ENCODE assay signal across 18 mouse cellular contexts in the genomic region with DNA sequence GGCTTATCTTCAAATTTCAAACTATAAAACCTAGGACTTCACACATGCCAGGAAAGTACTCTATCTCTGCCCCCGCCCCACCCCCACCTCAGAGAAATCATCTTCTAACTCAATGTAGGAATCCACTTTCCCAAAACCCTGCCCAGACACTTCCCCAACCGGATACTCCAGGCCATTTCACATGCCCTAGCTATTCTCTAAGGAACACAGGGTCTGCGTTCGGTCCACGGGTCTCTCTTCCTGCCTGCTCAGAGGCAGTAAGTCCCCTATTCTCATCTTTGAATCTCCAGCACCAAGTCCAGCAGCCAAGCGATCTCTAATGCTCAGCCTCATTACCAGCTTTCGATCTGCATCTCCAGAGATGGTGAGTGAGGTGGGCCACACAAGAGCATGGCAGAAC. TPM values are rescaled to one million over a fixed set of nuclear protein-coding genes. Genes with fewer than 3 reads are reported as not detected.
DNase-seq lines count a peak whose midpoint lies in the region; ATAC-seq and TF ChIP-seq lines count a peak whose summit lies in the region.
"Had no signal": no experiment of that assay in that cellular context is flagged by ENCODE, and none has a peak within 500 bp of the region (broad histone marks: within the 10 kb centered on the region; RNA-seq: fewer than 3 reads in every experiment).

No protein-coding gene starts in this region.

- peaks cover 13% of the 10 kb centered on the region; the same call in 1 of the 2 replicates for H3K4me1 ChIP-seq in forebrain, postnatal 0 days (ENCODE audit: insufficient read depth)
- H3K4me1 ChIP-seq in forebrain, embryonic 14.5 days (ENCODE audit: control insufficient read depth, insufficient read depth, low read length), result 0 out of 2 replicates have a peak, but pooled peaks cover 7% of the 10 kb centered on the region
- peaks cover 57% of the 10 kb centered on the region for H3K4me1 ChIP-seq in heart, embryonic 13.5 days
- peaks cover 3% of the 10 kb centered on the region; the same call in 1 of the 2 replicates for H3K4me1 ChIP-seq in hindbrain, postnatal 0 days (ENCODE audit: insufficient read depth, low read length)
- H3K4me1 ChIP-seq in hindbrain, embryonic 16.5 days (ENCODE audit: control insufficient read depth, insufficient read depth, low read depth, low read length), result peaks cover 10% of the 10 kb centered on the region; the same call in 1 of the 2 replicates
- H3K4me1 ChIP-seq in brown adipose tissue, adult 24 weeks (ENCODE audit: control insufficient read depth, insufficient read depth, insufficient read length, low read length), result peaks cover 53% of the 10 kb centered on the region
- H3K4me1 ChIP-seq: liver, embryonic 12.5 days had no signal

- no peak for ATAC-seq in forebrain, postnatal 0 days
- no peak for ATAC-seq in forebrain, embryonic 14.5 days
- ATAC-seq in heart, embryonic 13.5 days (ENCODE audit: extremely low read depth, insufficient number of reproducible peaks, low FRiP score, low TSS enrichment), result no peak
- no peak for ATAC-seq in hindbrain, postnatal 0 days
- no peak for ATAC-seq in hindbrain, embryonic 16.5 days
- ATAC-seq: midbrain, embryonic 15.5 days had no signal

- H3K36me3 ChIP-seq in forebrain, postnatal 0 days (ENCODE audit: insufficient read depth), result peaks cover 33% of the 10 kb centered on the region
- peaks cover 31% of the 10 kb centered on the region for H3K36me3 ChIP-seq in forebrain, embryonic 14.5 days (ENCODE audit: control insufficient read depth, insufficient read depth, low read length)
- peaks cover 55% of the 10 kb centered on the region for H3K36me3 ChIP-seq in heart, embryonic 13.5 days
- peaks cover 16% of the 10 kb centered on the region; the same call in 1 of the 2 replicates for H3K36me3 ChIP-seq in hindbrain, postnatal 0 days (ENCODE audit: insufficient read depth, low read length)
- peaks cover 16% of the 10 kb centered on the region for H3K36me3 ChIP-seq in hindbrain, embryonic 16.5 days (ENCODE audit: control insufficient read depth, insufficient read depth, low read length)

- H3K9me3 ChIP-seq in forebrain, postnatal 0 days (ENCODE audit: low read length), result no peaks in the 10 kb centered on the region
- H3K9me3 ChIP-seq in forebrain, embryonic 14.5 days (replicated peaks; ENCODE audit: control insufficient read depth, low read length), result no peaks in the 10 kb centered on the region
- no peaks in the 10 kb centered on the region for H3K9me3 ChIP-seq in heart, embryonic 13.5 days
- no peaks in the 10 kb centered on the region for H3K9me3 ChIP-seq in hindbrain, postnatal 0 days (ENCODE audit: low read length)
- no peaks in the 10 kb centered on the region for H3K9me3 ChIP-seq in hindbrain, embryonic 16.5 days (ENCODE audit: control insufficient read depth, low read length)
- H3K9me3 ChIP-seq: embryonic facial prominence, embryonic 10.5 days; embryonic facial prominence, embryonic 15.5 days; forebrain, embryonic 13.5 days; G1E; intestine, embryonic 15.5 days; liver, embryonic 12.5 days; midbrain, embryonic 10.5 days; midbrain, embryonic 15.5 days had no signal

- intact Hi-C loops in heart, postnatal 10 days (cut with DNase I), result loop anchor here (2.0 to 5.0 kb wide), 2 partner anchors 15 to 137 kb away; no protein-coding TSS in a partner anchor

- no peak for DNase-seq in forebrain, postnatal 0 days
- DNase-seq in forebrain, embryonic 14.5 days (ENCODE audit: low spot score), result no peak
- DNase-seq in heart, postnatal 10 days, result no peak
- DNase-seq in hindbrain, postnatal 0 days (ENCODE audit: low spot score), result no peak
- DNase-seq: adrenal gland, adult 8-10 months had no signal

- no peak overlapping the region for H3K9ac ChIP-seq in forebrain, postnatal 0 days
- H3K9ac ChIP-seq in forebrain, embryonic 14.5 days (ENCODE audit: low read length), result no peak overlapping the region
- no peak overlapping the region for H3K9ac ChIP-seq in heart, embryonic 13.5 days
- no peak overlapping the region for H3K9ac ChIP-seq in hindbrain, postnatal 0 days (replicated peaks; ENCODE audit: low read length)
- H3K9ac ChIP-seq in hindbrain, embryonic 16.5 days (ENCODE audit: low read depth, low read length), result no peak overlapping the region
- H3K9ac ChIP-seq: embryonic facial prominence, embryonic 15.5 days; forebrain, embryonic 13.5 days; hindbrain, embryonic 14.5 days; intestine, embryonic 15.5 days; liver, embryonic 12.5 days; liver, postnatal 0 days; midbrain, embryonic 15.5 days had no signal

- no peak for TF ChIP-seq CTCF in forebrain, postnatal 0 days (IDR thresholded peaks at IDR 0.05; ENCODE audit: low read depth)
- TF ChIP-seq CTCF in hindbrain, postnatal 0 days (IDR thresholded peaks at IDR 0.05; ENCODE audit: low read depth), result no peak

- H3K27me3 ChIP-seq in forebrain, postnatal 0 days (ENCODE audit: insufficient read depth, low read length), result no peaks in the 10 kb centered on the region
- no peaks in the 10 kb centered on the region for H3K27me3 ChIP-seq in forebrain, embryonic 14.5 days (replicated peaks; ENCODE audit: control insufficient read depth, insufficient read depth, low read length)
- H3K27me3 ChIP-seq in heart, embryonic 13.5 days (replicated peaks), result no peaks in the 10 kb centered on the region
- no peaks in the 10 kb centered on the region for H3K27me3 ChIP-seq in hindbrain, postnatal 0 days (ENCODE audit: insufficient read depth, low read length)
- no peaks in the 10 kb centered on the region for H3K27me3 ChIP-seq in hindbrain, embryonic 16.5 days (replicated peaks; ENCODE audit: control insufficient read depth, insufficient read depth, low read length)
- H3K27me3 ChIP-seq: embryonic facial prominence, embryonic 15.5 days; forebrain, embryonic 13.5 days; intestine, embryonic 15.5 days; liver, embryonic 12.5 days; midbrain, embryonic 15.5 days had no signal

- peak overlapping the region; percentile 86; the same call in 1 of the 2 replicates for H3K27ac ChIP-seq in forebrain, postnatal 0 days (ENCODE audit: low read depth, low read length)
- no peak overlapping the region for H3K27ac ChIP-seq in forebrain, embryonic 14.5 days (ENCODE audit: low read depth, low read length)
- peak overlapping the region; percentile 96; the same call in 1 of the 2 replicates for H3K27ac ChIP-seq in heart, embryonic 13.5 days (replicated peaks)
- peak overlapping the region; percentile 48; the same call in 1 of the 2 replicates for H3K27ac ChIP-seq in hindbrain, postnatal 0 days
- no peak overlapping the region for H3K27ac ChIP-seq in hindbrain, embryonic 16.5 days (ENCODE audit: low read depth, low read length)
- peak overlapping the region; percentile 83 for H3K27ac ChIP-seq in brown adipose tissue, adult 24 weeks (replicated peaks; ENCODE audit: low read depth, low read length)
- H3K27ac ChIP-seq: embryonic facial prominence, embryonic 10.5 days; embryonic facial prominence, embryonic 15.5 days; forebrain, embryonic 13.5 days; hindbrain, embryonic 14.5 days; intestine, embryonic 15.5 days; liver, embryonic 12.5 days; midbrain, embryonic 10.5 days; midbrain, embryonic 15.5 days had no signal

- WGBS in forebrain, postnatal 0 days, result 93% methylated on average over 7 of the region's 7 CpGs
- 91% methylated on average over 7 of the region's 7 CpGs for WGBS in forebrain, embryonic 14.5 days
- 82% methylated on average over 7 of the region's 7 CpGs for WGBS in heart, embryonic 13.5 days
- 90% methylated on average over 7 of the region's 7 CpGs for WGBS in hindbrain, postnatal 0 days
- WGBS in hindbrain, embryonic 16.5 days, result 90% methylated on average over 7 of the region's 7 CpGs

- no peak overlapping the region for H3K4me3 ChIP-seq in forebrain, postnatal 0 days (ENCODE audit: low read depth, low read length)
- no peak overlapping the region for H3K4me3 ChIP-seq in forebrain, embryonic 14.5 days (ENCODE audit: low read depth, low read length)
- H3K4me3 ChIP-seq in heart, embryonic 13.5 days, result no peak overlapping the region
- no peak overlapping the region for H3K4me3 ChIP-seq in hindbrain, postnatal 0 days (ENCODE audit: low read length)
- H3K4me3 ChIP-seq in hindbrain, embryonic 16.5 days (ENCODE audit: low read length), result no peak overlapping the region
- H3K4me3 ChIP-seq in brown adipose tissue, adult 24 weeks (ENCODE audit: insufficient read depth, low read depth, low read length), result 0 out of 2 replicates have a peak overlapping the region, but pooled peaks have one; percentile 20
- H3K4me3 ChIP-seq: embryonic facial prominence, embryonic 10.5 days; embryonic facial prominence, embryonic 15.5 days; forebrain, embryonic 13.5 days; intestine, embryonic 15.5 days; liver, embryonic 12.5 days; midbrain, embryonic 15.5 days had no signal

- no peak overlapping the region for H3K4me2 ChIP-seq in forebrain, postnatal 0 days (ENCODE audit: low read depth)
- no peak overlapping the region for H3K4me2 ChIP-seq in forebrain, embryonic 14.5 days (ENCODE audit: low read length)
- H3K4me2 ChIP-seq in heart, embryonic 13.5 days, result no peak overlapping the region
- H3K4me2 ChIP-seq in hindbrain, postnatal 0 days (ENCODE audit: low read depth, low read length), result no peak overlapping the region
- no peak overlapping the region for H3K4me2 ChIP-seq in hindbrain, embryonic 16.5 days (ENCODE audit: low read length)
- H3K4me2 ChIP-seq: embryonic facial prominence, embryonic 15.5 days; forebrain, embryonic 13.5 days; hindbrain, embryonic 14.5 days; intestine, embryonic 15.5 days; liver, embryonic 12.5 days; midbrain, embryonic 15.5 days had no signal

RNA-seq across cellular contexts. Expression of a gene that starts 23.7 kb away (rescaled TPM):
- 32.0 and 41.9 TPM in 2 replicates for total RNA-seq in forebrain, postnatal 0 days (2014; rRNA removed)
- 22.9 and 30.3 TPM in 2 replicates for polyA plus RNA-seq in forebrain, postnatal 0 days (2015; fragmentation: Nextera tagmentation; extraction: Ambion mirVana)
- polyA plus RNA-seq in forebrain, embryonic 14.5 days (2014; fragmentation: Nextera tagmentation; extraction: Ambion mirVana), result 20.3 and 30.6 TPM in 2 replicates
- 65.8 and 72.7 TPM in 2 replicates for polyA plus RNA-seq in heart, embryonic 13.5 days (2015; fragmentation: Nextera tagmentation; extraction: Ambion mirVana)
- total RNA-seq in heart, postnatal 10 days (2021), result 10 to 100 TPM; 59.2 to 67.8 TPM
- 72.4 and 113 TPM in 2 replicates for total RNA-seq in hindbrain, postnatal 0 days (2014; rRNA removed)
- 26.6 and 31.6 TPM in 2 replicates for polyA plus RNA-seq in hindbrain, postnatal 0 days (2015; fragmentation: Nextera tagmentation; extraction: Ambion mirVana)
- 42.4 and 54.9 TPM in 2 replicates for polyA plus RNA-seq in hindbrain, embryonic 16.5 days (2015; fragmentation: Nextera tagmentation; extraction: Ambion mirVana)
- polyA plus RNA-seq in brown adipose tissue, adult 24 weeks (2012; ENCODE audit: insufficient read depth, insufficient read length, missing spikeins), result 60.3 and 71.0 TPM in 2 replicates

RNA-seq across cellular contexts. Expression of a gene that starts 33.2 kb away (rescaled TPM):
- 2.5 and 3.0 TPM in 2 replicates for total RNA-seq in forebrain, postnatal 0 days (2014; rRNA removed)
- 0.74 and 1.1 TPM in 2 replicates for polyA plus RNA-seq in forebrain, postnatal 0 days (2015; fragmentation: Nextera tagmentation; extraction: Ambion mirVana)
- polyA plus RNA-seq in forebrain, embryonic 14.5 days (2014; fragmentation: Nextera tagmentation; extraction: Ambion mirVana), result 0.72 and 1.6 TPM in 2 replicates
- 1.7 and 2.0 TPM in 2 replicates for polyA plus RNA-seq in heart, embryonic 13.5 days (2015; fragmentation: Nextera tagmentation; extraction: Ambion mirVana)
- total RNA-seq in heart, postnatal 10 days (2021), result 1 to 10 TPM; 4.8 to 6.0 TPM
- 4.0 and 5.4 TPM in 2 replicates for total RNA-seq in hindbrain, postnatal 0 days (2014; rRNA removed)
- 1.7 and 2.0 TPM in 2 replicates for polyA plus RNA-seq in hindbrain, postnatal 0 days (2015; fragmentation: Nextera tagmentation; extraction: Ambion mirVana)
- 1.1 and 1.2 TPM in 2 replicates for polyA plus RNA-seq in hindbrain, embryonic 16.5 days (2015; fragmentation: Nextera tagmentation; extraction: Ambion mirVana)
- polyA plus RNA-seq in brown adipose tissue, adult 24 weeks (2012; ENCODE audit: insufficient read depth, insufficient read length, missing spikeins), result 9.8 and 11.4 TPM in 2 replicates

RNA-seq across cellular contexts. Expression of a gene that starts 51.5 kb away (rescaled TPM):
- total RNA-seq in forebrain, postnatal 0 days (2014; rRNA removed), result 19.5 and 31.1 TPM in 2 replicates
- 10.7 and 15.2 TPM in 2 replicates for polyA plus RNA-seq in forebrain, postnatal 0 days (2015; fragmentation: Nextera tagmentation; extraction: Ambion mirVana)
- 14.0 and 18.9 TPM in 2 replicates for polyA plus RNA-seq in forebrain, embryonic 14.5 days (2014; fragmentation: Nextera tagmentation; extraction: Ambion mirVana)
- polyA plus RNA-seq in heart, embryonic 13.5 days (2015; fragmentation: Nextera tagmentation; extraction: Ambion mirVana), result 12.2 and 12.7 TPM in 2 replicates
- 10 to 100 TPM in 1 of 2 experiments, 1 to 10 TPM in 1; 9.1 to 11.1 TPM for total RNA-seq in heart, postnatal 10 days (2021)
- total RNA-seq in hindbrain, postnatal 0 days (2014; rRNA removed), result 24.3 and 28.8 TPM in 2 replicates
- 15.2 and 15.7 TPM in 2 replicates for polyA plus RNA-seq in hindbrain, postnatal 0 days (2015; fragmentation: Nextera tagmentation; extraction: Ambion mirVana)
- polyA plus RNA-seq in hindbrain, embryonic 16.5 days (2015; fragmentation: Nextera tagmentation; extraction: Ambion mirVana), result 23.0 and 29.3 TPM in 2 replicates
- polyA plus RNA-seq in brown adipose tissue, adult 24 weeks (2012; ENCODE audit: insufficient read depth, insufficient read length, missing spikeins), result 11.6 and 13.4 TPM in 2 replicates

Comparison
In these comparisons a context has a peak if more than half of its experiments do, and no peak if none do; other contexts are left out.
1. H3K27ac ChIP-seq: peak in forebrain, postnatal 0 days (single experiment), heart, embryonic 13.5 days (single experiment), hindbrain, postnatal 0 days (single experiment) and brown adipose tissue, adult 24 weeks (single experiment); none in forebrain, embryonic 14.5 days (single experiment) and hindbrain, embryonic 16.5 days (single experiment).